Mouse (Mus musculus): ENCODE measurements at regions not wholly inside any gene's neighbourhood (a gene's known extent, or its start where the extent isn't known, plus 50 kb on each side); places are given as distances from the start of the nearest gene placed in this dataset.

DNA sequence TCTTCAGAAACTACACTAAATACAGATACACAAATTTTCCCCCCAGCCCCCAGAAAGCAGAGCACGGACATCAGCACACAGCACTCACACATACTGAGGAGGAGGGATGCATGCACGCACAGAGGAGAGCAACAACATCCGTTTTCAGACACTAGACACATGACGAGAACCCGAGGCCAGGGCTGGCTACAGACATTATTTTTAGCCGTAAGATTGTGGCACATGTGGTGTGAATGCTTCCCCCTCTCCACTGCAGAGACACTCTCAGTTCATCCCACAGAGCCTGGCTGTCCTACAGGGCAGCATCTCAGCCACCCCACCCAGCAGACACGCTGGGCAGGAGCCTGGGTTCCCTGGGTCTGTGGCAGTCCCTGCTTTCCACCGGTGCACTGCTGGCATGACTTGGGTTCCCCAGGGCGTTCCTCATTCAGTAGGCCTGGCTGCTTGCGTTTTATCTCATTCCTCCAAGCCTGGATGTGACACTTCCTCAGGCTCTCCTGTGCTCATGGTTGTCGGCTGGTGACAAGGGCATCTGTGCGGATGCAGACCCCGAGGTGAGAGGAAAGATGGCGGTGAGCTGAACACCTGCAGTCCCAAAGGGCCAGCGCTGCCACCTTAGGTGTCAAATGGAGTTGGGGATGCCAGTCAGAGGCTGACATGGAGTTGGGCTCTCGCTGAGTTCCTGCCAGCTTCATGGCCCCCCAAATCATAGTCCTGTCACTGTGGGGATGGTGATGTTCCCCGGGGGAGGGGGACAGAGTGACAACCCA lies 247.1 kb upstream of the Myt1l start:
- TF ChIP-seq RCOR1 (IDR thresholded peaks at IDR 0.05; ENCODE audit: low read depth, low read length), result no peak
- Histone ChIP-seq H3K79me2 (ENCODE audit: control insufficient read depth, insufficient read depth, low read length, poor library complexity) (no peaks in the 10 kb centered on the region), H3K27me3 (ENCODE audit: control insufficient read depth in 1 of 2, insufficient read depth in 2 of 2, low read length in 2 of 2) (no peaks in the 10 kb centered on the region), H3K27ac (ENCODE audit: control insufficient read depth, low read depth, low read length) (no peak overlapping the region), H3K36me3 (ENCODE audit: control insufficient read depth in 1 of 2, insufficient read depth in 2 of 2, low read length in 2 of 2) (no peaks in the 10 kb centered on the region), H3K4me1 (ENCODE audit: control insufficient read depth in 1 of 2, insufficient read depth in 2 of 2, low read length in 2 of 2) (no peaks in the 10 kb centered on the region), H3K9me3 (replicated peaks; ENCODE audit: insufficient read depth, low read length) (no peaks in the 10 kb centered on the region), H3K9ac (ENCODE audit: control insufficient read depth, low read depth, low read length, poor library complexity, severe bottlenecking) (no peak overlapping the region), H3K4me3 (ENCODE audit: control insufficient read depth in 1 of 2, insufficient read depth in 1 of 2, low read depth in 2 of 2, low read length in 2 of 2) (no peak overlapping the region)
- DNase-seq (ENCODE audit: low read depth, low spot score), result no peak

DNA sequence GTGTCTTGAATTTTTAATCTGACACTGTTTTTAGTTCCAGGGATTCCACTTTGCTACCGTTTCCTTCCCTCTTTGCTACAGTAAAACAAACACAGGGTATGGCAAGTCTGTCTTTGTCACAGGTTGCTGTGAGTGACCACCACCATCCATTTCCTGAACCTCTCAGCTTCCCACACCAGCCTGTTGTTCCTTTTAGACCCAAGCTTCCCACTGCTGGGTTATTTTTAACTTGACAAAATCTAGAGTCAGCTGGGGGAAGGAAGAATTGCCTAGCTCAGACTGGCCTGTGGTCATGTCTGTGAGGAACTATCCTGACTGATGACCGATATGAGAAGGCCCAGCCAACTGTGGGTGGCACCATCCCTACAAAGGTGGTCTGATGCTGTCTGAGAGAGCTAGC lies 239.4 kb upstream of the Myt1l start:
- DNase-seq (ENCODE audit: low read depth, low spot score), result no peak
- Histone ChIP-seq H3K4me3 (ENCODE audit: control insufficient read depth in 1 of 2, insufficient read depth in 1 of 2, low read depth in 2 of 2, low read length in 2 of 2) (no peak overlapping the region), H3K27ac (ENCODE audit: control insufficient read depth, low read depth, low read length) (no peak overlapping the region), H3K27me3 (ENCODE audit: control insufficient read depth in 1 of 2, insufficient read depth in 2 of 2, low read length in 2 of 2) (no peaks in the 10 kb centered on the region), H3K79me2 (ENCODE audit: control insufficient read depth, insufficient read depth, low read length, poor library complexity) (no peaks in the 10 kb centered on the region), H3K9ac (ENCODE audit: control insufficient read depth, low read depth, low read length, poor library complexity, severe bottlenecking) (no peak overlapping the region), H3K4me1 (ENCODE audit: control insufficient read depth in 1 of 2, insufficient read depth in 2 of 2, low read length in 2 of 2) (no peaks in the 10 kb centered on the region), H3K36me3 (ENCODE audit: control insufficient read depth in 1 of 2, insufficient read depth in 2 of 2, low read length in 2 of 2) (no peaks in the 10 kb centered on the region), H3K9me3 (replicated peaks; ENCODE audit: insufficient read depth, low read length) (no peaks in the 10 kb centered on the region)
- TF ChIP-seq ELF1 (IDR thresholded peaks at IDR 0.05; ENCODE audit: low read depth, low read length), result no peak
- no peak for TF ChIP-seq MYC (IDR thresholded peaks at IDR 0.05; ENCODE audit: low read depth, low read length)
- no peak for TF ChIP-seq JUND (IDR thresholded peaks at IDR 0.05; ENCODE audit: low read depth, low read length)
- TF ChIP-seq CHD2 (IDR thresholded peaks at IDR 0.05; ENCODE audit: low read length), result no peak
- no peak for TF ChIP-seq KAT2A (conservative IDR thresholded peaks at IDR 0.05; ENCODE audit: low read depth, low read length)
- TF ChIP-seq NRF1 (IDR thresholded peaks at IDR 0.05; ENCODE audit: insufficient read depth, low read depth, low read length, poor library complexity, severe bottlenecking), result no peak
- no peak for TF ChIP-seq MEF2A (IDR thresholded peaks at IDR 0.05; ENCODE audit: extremely low read depth, insufficient replicate concordance, low read depth, low read length, poor library complexity, severe bottlenecking)
- TF ChIP-seq MAFK (IDR thresholded peaks at IDR 0.05; ENCODE audit: borderline replicate concordance, low read depth, low read length), result no peak
- TF ChIP-seq UBTF (IDR thresholded peaks at IDR 0.05; ENCODE audit: borderline replicate concordance, insufficient read depth, low read depth, low read length), result no peak

DNA sequence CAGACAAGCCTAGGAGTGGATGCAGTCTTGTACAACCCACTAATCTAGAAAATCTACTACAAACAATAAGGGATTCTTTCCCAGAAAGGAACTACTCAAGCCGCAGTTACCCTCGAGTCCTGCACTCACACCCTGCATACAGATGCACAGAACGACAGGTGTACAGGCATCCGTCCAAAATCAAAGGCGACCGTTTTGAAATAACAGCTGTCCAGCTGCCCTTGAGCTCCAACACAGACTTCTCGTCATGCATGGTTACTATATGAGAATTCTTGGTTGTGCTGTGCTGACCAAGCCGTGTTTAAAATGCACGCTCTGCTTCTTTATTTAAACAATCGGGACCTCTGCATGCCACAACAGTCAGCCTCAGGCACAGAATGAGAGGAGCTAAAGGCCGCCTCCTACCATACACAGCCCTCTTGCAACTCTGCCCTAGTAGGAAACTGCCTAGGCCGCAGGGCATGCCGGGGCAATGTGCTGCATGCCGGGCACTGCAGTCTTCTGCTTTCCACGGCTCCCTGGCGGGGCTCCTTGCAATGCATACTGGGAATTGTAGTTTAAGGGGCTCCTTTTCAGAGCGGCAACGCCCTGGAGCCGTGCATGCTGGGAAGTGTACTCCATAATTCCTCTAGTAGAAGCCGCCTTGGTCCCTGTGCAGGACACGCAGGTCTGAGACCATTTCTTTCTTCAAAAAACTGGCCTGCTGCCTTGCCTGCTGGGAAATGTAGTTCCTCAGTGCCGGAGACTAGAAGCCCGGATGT lies 237.4 kb upstream of the Myt1l start:
- H3K27me3 ChIP-seq (ENCODE audit: control insufficient read depth in 1 of 2, insufficient read depth in 2 of 2, low read length in 2 of 2), result no peaks in the 10 kb centered on the region
- no peak overlapping the region for H3K27ac ChIP-seq (ENCODE audit: control insufficient read depth, low read depth, low read length)
- H3K4me1 ChIP-seq (ENCODE audit: control insufficient read depth in 1 of 2, insufficient read depth in 2 of 2, low read length in 2 of 2), result no peaks in the 10 kb centered on the region
- H3K36me3 ChIP-seq (ENCODE audit: control insufficient read depth in 1 of 2, insufficient read depth in 2 of 2, low read length in 2 of 2), result no peaks in the 10 kb centered on the region
- H3K9me3 ChIP-seq (replicated peaks; ENCODE audit: insufficient read depth, low read length), result no peaks in the 10 kb centered on the region
- no peak for DNase-seq (ENCODE audit: low read depth, low spot score)
- no peak overlapping the region for H3K9ac ChIP-seq (ENCODE audit: control insufficient read depth, low read depth, low read length, poor library complexity, severe bottlenecking)
- no peaks in the 10 kb centered on the region for H3K79me2 ChIP-seq (ENCODE audit: control insufficient read depth, insufficient read depth, low read length, poor library complexity)
- TF ChIP-seq MYB (IDR thresholded peaks at IDR 0.05; ENCODE audit: low read depth, low read length), result no peak
- TF ChIP-seq BHLHE40 (IDR thresholded peaks at IDR 0.05; ENCODE audit: borderline replicate concordance, low read depth, low read length), result no peak
- TF ChIP-seq ETS1 (IDR thresholded peaks at IDR 0.05; ENCODE audit: low read depth, low read length), result no peak
- no peak for TF ChIP-seq USF1 (IDR thresholded peaks at IDR 0.05; ENCODE audit: low read depth, low read length)
- TF ChIP-seq ZKSCAN1 (IDR thresholded peaks at IDR 0.05; ENCODE audit: low read depth, low read length), result no peak
- H3K4me3 ChIP-seq (ENCODE audit: control insufficient read depth in 1 of 2, insufficient read depth in 1 of 2, low read depth in 2 of 2, low read length in 2 of 2), result no peak overlapping the region

Measured in MEL (cell line).